Mouse (Mus musculus): Measurements from ENCODE around the gene Krt13. TPM values are rescaled to one million over a fixed set of nuclear protein-coding genes. Genes with fewer than 3 reads are reported as not detected.
A peak's percentile ranks its signal among the peaks of the same experiment; 100 is the strongest.

Krt13 gene
- polyA plus RNA-seq, 1 experiment from 2014 or later: 0.68 TPM

GRCm38 (mm10) chr11:100155497-100156255, 34.3 kb upstream of the Krt13 start:
- H3K9ac ChIP-seq (replicated peaks; ENCODE audit: low read depth): no peak overlapping the region
- no peak overlapping the region for H3K4me2 ChIP-seq (replicated peaks; ENCODE audit: low read depth, low read length)
- peak; percentile 35 for DNase-seq (ENCODE audit: low spot score)
- H3K27me3 ChIP-seq (replicated peaks; ENCODE audit: insufficient read depth, low read length): no peaks in the 10 kb centered on the region
- TF ChIP-seq CTCF (IDR thresholded peaks at IDR 0.05): no peak
- H3K9me3 ChIP-seq (ENCODE audit: low read length): no peaks in the 10 kb centered on the region
- no peak overlapping the region for H3K4me3 ChIP-seq (ENCODE audit: low read depth, low read length)
- ATAC-seq: peak; percentile 17
- H3K4me1 ChIP-seq (ENCODE audit: insufficient read depth, low read depth, low read length): no peaks in the 10 kb centered on the region
- 30% methylated on average over 8 of the region's 8 CpGs for WGBS
- H3K36me3 ChIP-seq (ENCODE audit: insufficient read depth, low read length): no peaks in the 10 kb centered on the region
- H3K27ac ChIP-seq (ENCODE audit: low read length): no peak overlapping the region

DNA sequence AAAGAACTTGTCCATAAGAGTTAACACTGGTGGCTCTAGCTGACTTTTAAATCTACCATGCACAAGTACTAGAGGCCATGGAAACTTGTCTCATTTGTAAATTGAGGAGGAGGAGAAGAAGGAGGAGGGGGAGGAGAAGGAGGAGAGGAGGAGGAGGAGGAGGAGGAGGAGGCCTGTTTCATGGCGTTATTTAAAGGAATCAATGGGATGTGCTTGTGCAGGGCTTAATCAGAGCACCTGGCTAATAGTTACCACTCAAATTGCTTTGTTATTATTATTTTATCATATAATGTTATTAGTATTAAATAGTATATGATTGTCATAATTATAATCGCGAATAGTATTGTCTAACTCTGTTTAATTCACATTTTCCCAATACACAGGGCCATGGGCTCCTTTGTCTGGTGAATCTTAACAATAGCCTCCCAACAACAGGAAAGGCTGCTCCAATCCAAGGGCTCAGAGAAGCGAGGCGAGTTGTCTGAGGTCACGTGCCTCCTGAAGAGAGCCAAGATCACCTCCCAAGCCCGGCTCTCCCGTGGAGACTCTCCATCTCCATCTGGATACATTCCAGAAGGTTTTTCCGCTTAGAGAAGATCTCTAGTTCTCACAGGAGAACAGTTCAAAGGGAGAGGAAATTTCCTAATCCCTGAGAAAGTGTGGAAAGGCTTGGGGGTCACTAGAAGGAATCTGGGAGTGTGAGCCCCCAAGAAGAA, 27.4 kb upstream of the Krt13 start, which contains the start of gene Krt19:
Gene Krt19 (minus strand): TSS at position 51 of the 716 bp plus-strand sequence.
- H3K4me1 ChIP-seq (ENCODE audit: insufficient read depth, low read depth, low read length): peaks cover 5% of the 10 kb centered on the region
- H3K9ac ChIP-seq (replicated peaks; ENCODE audit: low read depth): no peak within 1 kb of the TSS
- no peaks in the 10 kb centered on the region for H3K36me3 ChIP-seq (ENCODE audit: insufficient read depth, low read length)
- H3K9me3 ChIP-seq (ENCODE audit: low read length): no peaks in the 10 kb centered on the region
- TF ChIP-seq CTCF (IDR thresholded peaks at IDR 0.05) (no peak), EP300 (IDR thresholded peaks at IDR 0.05) (no peak)
- DNase-seq (ENCODE audit: low spot score) (peak; percentile 4), ATAC-seq (no peak)
- H3K27me3 ChIP-seq (replicated peaks; ENCODE audit: insufficient read depth, low read length): peaks cover 7% of the 10 kb centered on the region; the same call in 1 of the 2 replicates
- H3K27ac ChIP-seq (ENCODE audit: low read length): peak within 1 kb of the TSS; percentile 27; the same call in 1 of the 2 replicates
- no peak within 1 kb of the TSS for H3K4me2 ChIP-seq (replicated peaks; ENCODE audit: low read depth, low read length)
- WGBS: 31% methylated on average over 9 of the region's 9 CpGs
- H3K4me3 ChIP-seq (ENCODE audit: low read depth, low read length): no peak within 1 kb of the TSS

DNA sequence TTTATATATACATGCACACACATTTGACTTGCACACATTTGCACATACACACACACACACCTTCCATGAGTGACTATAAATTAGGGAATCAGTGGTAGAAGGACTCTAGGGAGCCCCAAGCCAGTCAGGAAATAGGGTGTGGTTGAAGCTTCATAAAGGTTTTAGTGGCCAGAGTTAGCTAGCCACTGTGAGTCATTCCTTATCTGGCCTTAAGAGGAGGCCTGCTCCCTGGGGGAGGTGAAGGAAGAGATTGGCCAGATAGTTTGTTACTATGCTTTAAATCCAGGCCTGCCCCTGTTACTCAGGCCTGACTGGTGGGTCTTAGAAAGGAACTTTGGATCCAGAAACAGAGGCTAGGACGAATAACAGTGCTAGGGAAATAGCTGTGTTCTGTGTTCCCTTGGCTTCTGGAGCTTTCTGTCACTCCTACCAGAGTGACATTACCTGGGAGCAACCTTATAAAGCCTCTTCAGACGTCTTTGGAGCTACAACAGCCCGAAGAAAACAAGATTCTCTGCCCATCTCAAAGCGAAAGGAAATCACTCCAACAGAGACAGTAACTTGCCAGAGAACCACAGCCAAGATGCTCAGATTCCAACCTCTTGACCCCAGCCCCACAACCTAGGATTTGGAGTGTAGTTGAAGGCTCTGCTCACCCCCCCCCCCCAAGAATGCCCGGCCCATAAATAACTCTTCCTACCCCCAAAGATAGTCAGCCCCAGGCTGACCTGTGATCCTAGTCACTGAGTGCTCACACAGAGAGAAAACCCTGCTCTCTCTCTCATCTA, 26.4 kb upstream of the Krt13 start:
- 50% methylated on average over 5 of the region's 5 CpGs for WGBS
- Histone ChIP-seq H3K36me3 (ENCODE audit: insufficient read depth, low read length) (no peaks in the 10 kb centered on the region), H3K27ac (ENCODE audit: low read length) (peak overlapping the region; percentile 27; the same call in 1 of the 2 replicates), H3K4me3 (ENCODE audit: low read depth, low read length) (no peak overlapping the region), H3K4me1 (ENCODE audit: insufficient read depth, low read depth, low read length) (peaks cover 5% of the 10 kb centered on the region), H3K27me3 (replicated peaks; ENCODE audit: insufficient read depth, low read length) (peaks cover 7% of the 10 kb centered on the region; the same call in 1 of the 2 replicates), H3K9me3 (ENCODE audit: low read length) (no peaks in the 10 kb centered on the region), H3K9ac (replicated peaks; ENCODE audit: low read depth) (no peak overlapping the region), H3K4me2 (replicated peaks; ENCODE audit: low read depth, low read length) (no peak overlapping the region)
- DNase-seq (ENCODE audit: low spot score) (peak; percentile 52), ATAC-seq (no peak)
- no peak for TF ChIP-seq CTCF (IDR thresholded peaks at IDR 0.05)
- TF ChIP-seq EP300 (IDR thresholded peaks at IDR 0.05): no peak

GRCm38 (mm10) chr11:100145858-100146560, 24.6 kb upstream of the Krt13 start:
- TF ChIP-seq CTCF (IDR thresholded peaks at IDR 0.05) (peak; percentile 12; the same call in 1 of the 2 replicates), EP300 (IDR thresholded peaks at IDR 0.05) (peak; percentile 90)
- H3K27ac ChIP-seq (ENCODE audit: low read length): peak overlapping the region; percentile 89
- ATAC-seq: peak; percentile 94
- DNase-seq (ENCODE audit: low spot score): peak; percentile 96
- H3K36me3 ChIP-seq (ENCODE audit: insufficient read depth, low read length): no peaks in the 10 kb centered on the region
- no peaks in the 10 kb centered on the region for H3K9me3 ChIP-seq (ENCODE audit: low read length)
- peaks cover 7% of the 10 kb centered on the region; the same call in 1 of the 2 replicates for H3K27me3 ChIP-seq (replicated peaks; ENCODE audit: insufficient read depth, low read length)
- H3K4me1 ChIP-seq (ENCODE audit: insufficient read depth, low read depth, low read length): peaks cover 5% of the 10 kb centered on the region
- H3K4me2 ChIP-seq (replicated peaks; ENCODE audit: low read depth, low read length): peak overlapping the region; percentile 48
- peak overlapping the region; percentile 49 for H3K4me3 ChIP-seq (ENCODE audit: low read depth, low read length)
- WGBS: 1% methylated on average over 13 of the region's 13 CpGs
- H3K9ac ChIP-seq (replicated peaks; ENCODE audit: low read depth): peak overlapping the region; percentile 64

GRCm38 (mm10) chr11:100145104-100145503, 23.7 kb upstream of the Krt13 start:
- 2% methylated on average over 20 of the region's 20 CpGs for WGBS

More at GRCm38 (mm10) chr11:100145104-100145503, 23.7 kb upstream of the Krt13 start:
- no peaks in the 10 kb centered on the region for H3K9me3 ChIP-seq (ENCODE audit: low read length)
- peak; percentile 59 for ATAC-seq
- H3K36me3 ChIP-seq (ENCODE audit: insufficient read depth, low read length): no peaks in the 10 kb centered on the region
- peaks cover 7% of the 10 kb centered on the region; the same call in 1 of the 2 replicates for H3K27me3 ChIP-seq (replicated peaks; ENCODE audit: insufficient read depth, low read length)
- TF ChIP-seq EP300 (IDR thresholded peaks at IDR 0.05) (no peak), CTCF (IDR thresholded peaks at IDR 0.05) (no peak)
- peak overlapping the region; percentile 89 for H3K27ac ChIP-seq (ENCODE audit: low read length)
- peak overlapping the region; percentile 64 for H3K9ac ChIP-seq (replicated peaks; ENCODE audit: low read depth)
- H3K4me3 ChIP-seq (ENCODE audit: low read depth, low read length): peak overlapping the region; percentile 49
- H3K4me1 ChIP-seq (ENCODE audit: insufficient read depth, low read depth, low read length): peaks cover 5% of the 10 kb centered on the region
- peak; percentile 77 for DNase-seq (ENCODE audit: low spot score)
- H3K4me2 ChIP-seq (replicated peaks; ENCODE audit: low read depth, low read length): peak overlapping the region; percentile 48

All from lung, postnatal 0 days (tissue).